Mouse (Mus musculus) adrenal gland, postnatal 0 days (tissue): ENCODE results near the gene Iqsec3. TPM values are rescaled to one million over a fixed set of nuclear protein-coding genes. Genes with fewer than 3 reads are reported as not detected.

Experiments
- microRNA-seq: library from miRNA; unstranded; fragments of <30 nt; microRNA quantifications from one replicate; pipeline ENCODE4, GENCODE M21; 2016; ENCODE audit warnings: borderline replicate concordance; ENCODE audit not compliant: insufficient number of aligned reads
- polyA plus RNA-seq: library from polyadenylated mRNA; unstranded; fragments of >200 nt; fragmentation: Nextera tagmentation; extraction: Ambion mirVana; gene quantifications from 2 replicates; pipeline ENCODE4 v1.2.1, GENCODE M21; 2015

Iqsec3 gene
- 0.90 and 1.4 TPM in 2 replicates for polyA plus RNA-seq

DNA sequence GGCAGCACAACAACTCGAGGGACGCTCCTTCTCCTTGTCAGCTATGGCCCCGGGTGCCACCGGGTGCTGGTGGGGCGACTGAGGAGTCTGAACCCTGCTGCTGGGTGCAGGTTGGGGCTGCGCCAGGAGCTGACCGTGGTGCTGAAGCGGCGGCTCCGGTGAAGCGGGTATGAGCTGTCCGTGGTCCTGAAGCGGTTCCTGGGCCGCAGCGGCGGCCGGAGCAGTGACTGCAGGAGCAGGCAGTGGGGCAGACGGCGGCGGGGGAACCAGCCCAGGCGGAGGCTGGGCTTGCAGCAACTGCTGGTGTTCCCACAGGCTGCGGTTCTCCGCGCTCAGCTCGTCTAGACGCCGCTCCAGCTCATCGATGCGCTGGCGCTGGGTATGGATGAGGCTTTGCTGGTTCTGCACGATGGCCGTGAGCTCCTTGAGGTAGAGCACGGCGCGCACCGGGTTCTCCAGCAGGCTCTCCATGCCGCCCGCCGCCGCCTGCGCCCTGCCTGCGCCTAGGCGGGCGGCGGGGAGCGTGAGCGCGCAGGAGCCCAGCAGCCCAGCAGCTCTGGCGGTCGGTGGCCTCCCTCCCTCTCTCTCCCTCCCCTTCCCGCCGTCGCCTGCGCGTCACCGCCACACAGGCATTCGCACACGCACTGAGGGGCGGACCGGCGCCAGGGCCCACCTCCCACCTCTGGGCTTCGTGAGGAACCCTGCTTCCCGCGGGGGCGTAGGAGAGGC lies at the start of gene Iqsec3:
Gene Iqsec3, minus strand, starts transcription at position 586 of the 729 bp plus-strand sequence.

DNA sequence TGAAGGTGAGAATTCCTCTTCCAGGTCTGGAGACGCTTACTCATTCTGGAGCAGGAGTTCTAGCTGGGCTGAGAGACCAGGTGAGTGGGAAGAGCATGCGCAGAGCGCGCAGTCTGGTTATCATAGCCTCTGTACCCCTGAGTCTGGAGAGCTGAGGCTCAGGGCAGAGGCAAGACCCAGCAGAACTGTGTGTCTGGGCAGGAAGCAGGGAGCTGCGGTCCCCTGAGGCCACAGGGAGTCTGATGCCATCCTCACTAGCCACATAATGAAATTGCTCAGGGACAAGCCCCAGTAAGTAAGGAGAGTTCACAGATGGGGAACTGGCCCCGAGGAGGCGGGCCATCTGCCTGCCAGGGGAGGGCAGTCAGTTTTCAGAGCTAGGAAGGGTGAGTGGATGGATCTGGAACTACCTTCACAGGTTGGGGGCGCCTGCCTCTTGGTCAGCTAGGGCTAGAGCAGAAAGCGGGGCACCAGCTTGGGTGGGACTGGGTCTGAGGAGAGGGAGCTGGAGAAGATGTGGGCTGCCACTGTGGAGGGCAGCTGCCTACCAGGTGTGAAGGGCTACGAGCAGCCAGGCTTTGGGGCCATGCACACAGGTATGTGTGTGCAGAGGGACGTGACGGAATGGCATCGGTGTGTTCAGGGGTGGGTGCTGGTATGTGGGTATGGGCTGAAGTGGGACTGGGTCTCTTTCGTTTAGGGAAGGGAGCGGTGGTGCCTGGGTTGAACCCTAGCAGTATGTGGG lies 130.3 kb downstream of the Iqsec3 start, which contains the start of gene Slc6a12:
Gene Slc6a12, plus strand, starts transcription at position 51 of the 745 bp plus-strand sequence.

Small RNA genes lying within 50 kb of the gene (microRNA-seq; reads per million reads assigned to microRNA genes)
- not detected for gene Gm24855

Other genes starting within 250 kb of the Iqsec3 start
- gene Usp18, start 227.8 kb downstream of the Iqsec3 start, polyA plus RNA-seq, result 8.4 and 11.6 TPM in 2 replicates
- gene Slc6a13, start 173.5 kb downstream of the Iqsec3 start, polyA plus RNA-seq, result 2.7 and 3.7 TPM in 2 replicates
- 0.72 and 1.4 TPM in 2 replicates for gene Slc6a12, start 130.6 kb downstream of the Iqsec3 start, polyA plus RNA-seq
- gene A2m, start 161.7 kb upstream of the Iqsec3 start, polyA plus RNA-seq, result 19.9 and 65.3 TPM in 2 replicates